Mouse (Mus musculus): ENCODE results near the gene Olfr1286. TPM values are rescaled to one million over a fixed set of nuclear protein-coding genes. Genes with fewer than 3 reads are reported as not detected.

Gene Olfr1286
- not detected for polyA plus RNA-seq (2014; fragmentation: Illumina TruSeq; extraction: RNeasy Lipid Tissue Mini Kit (QIAGEN cat#74804); ENCODE audit: low read depth, low replicate concordance)

GRCm38 (mm10) chr2:111422931-111423330 is at the start of gene Olfr1286:
Gene Olfr1286, minus strand, starts transcription at chr2:111423115.

GRCm38 (mm10) chr2:111448842-111449241 is 25.9 kb upstream of the Olfr1286 start, which contains the start of gene Olfr1287:
Gene Olfr1287, plus strand, starts transcription at chr2:111449142.

GRCm38 (mm10) chr2:111375222-111375621 is 47.7 kb downstream of the Olfr1286 start, which contains the start of gene Olfr1284:
Gene Olfr1284, plus strand, starts transcription at chr2:111375522.

Other genes starting within 250 kb of the Olfr1286 start
- not detected for gene 4930430A15Rik, start 193.5 kb downstream of the Olfr1286 start, polyA plus RNA-seq (2014; fragmentation: Illumina TruSeq; extraction: RNeasy Lipid Tissue Mini Kit (QIAGEN cat#74804); ENCODE audit: low read depth, low replicate concordance)
- not detected for gene Olfr1275, start 187.8 kb downstream of the Olfr1286 start, polyA plus RNA-seq (2014; fragmentation: Illumina TruSeq; extraction: RNeasy Lipid Tissue Mini Kit (QIAGEN cat#74804); ENCODE audit: low read depth, low replicate concordance)
- not detected for gene Olfr1276, start 168.6 kb downstream of the Olfr1286 start, polyA plus RNA-seq (2014; fragmentation: Illumina TruSeq; extraction: RNeasy Lipid Tissue Mini Kit (QIAGEN cat#74804); ENCODE audit: low read depth, low replicate concordance)
- not detected for gene Olfr1277, start 149.0 kb downstream of the Olfr1286 start, polyA plus RNA-seq (2014; fragmentation: Illumina TruSeq; extraction: RNeasy Lipid Tissue Mini Kit (QIAGEN cat#74804); ENCODE audit: low read depth, low replicate concordance)
- gene Olfr1278, start 133.0 kb downstream of the Olfr1286 start, polyA plus RNA-seq (2014; fragmentation: Illumina TruSeq; extraction: RNeasy Lipid Tissue Mini Kit (QIAGEN cat#74804); ENCODE audit: low read depth, low replicate concordance) = not detected
- gene Olfr1279, start 122.5 kb downstream of the Olfr1286 start, polyA plus RNA-seq (2014; fragmentation: Illumina TruSeq; extraction: RNeasy Lipid Tissue Mini Kit (QIAGEN cat#74804); ENCODE audit: low read depth, low replicate concordance) = not detected
- not detected for gene Olfr1280, start 109.1 kb downstream of the Olfr1286 start, polyA plus RNA-seq (2014; fragmentation: Illumina TruSeq; extraction: RNeasy Lipid Tissue Mini Kit (QIAGEN cat#74804); ENCODE audit: low read depth, low replicate concordance)
- gene Olfr1281, start 96.6 kb downstream of the Olfr1286 start, polyA plus RNA-seq (2014; fragmentation: Illumina TruSeq; extraction: RNeasy Lipid Tissue Mini Kit (QIAGEN cat#74804); ENCODE audit: low read depth, low replicate concordance) = not detected
- gene Olfr1282, start 87.0 kb downstream of the Olfr1286 start, polyA plus RNA-seq (2014; fragmentation: Illumina TruSeq; extraction: RNeasy Lipid Tissue Mini Kit (QIAGEN cat#74804); ENCODE audit: low read depth, low replicate concordance) = not detected
- gene Olfr1283, start 56.3 kb downstream of the Olfr1286 start, polyA plus RNA-seq (2014; fragmentation: Illumina TruSeq; extraction: RNeasy Lipid Tissue Mini Kit (QIAGEN cat#74804); ENCODE audit: low read depth, low replicate concordance) = not detected
- gene Olfr1284, start 47.6 kb downstream of the Olfr1286 start, polyA plus RNA-seq (2014; fragmentation: Illumina TruSeq; extraction: RNeasy Lipid Tissue Mini Kit (QIAGEN cat#74804); ENCODE audit: low read depth, low replicate concordance) = not detected
- gene Olfr1287, start 26.0 kb upstream of the Olfr1286 start, polyA plus RNA-seq (2014; fragmentation: Illumina TruSeq; extraction: RNeasy Lipid Tissue Mini Kit (QIAGEN cat#74804); ENCODE audit: low read depth, low replicate concordance) = not detected
- not detected for gene Olfr1288, start 51.0 kb upstream of the Olfr1286 start, polyA plus RNA-seq (2014; fragmentation: Illumina TruSeq; extraction: RNeasy Lipid Tissue Mini Kit (QIAGEN cat#74804); ENCODE audit: low read depth, low replicate concordance)
- gene Olfr1289, start 57.7 kb upstream of the Olfr1286 start, polyA plus RNA-seq (2014; fragmentation: Illumina TruSeq; extraction: RNeasy Lipid Tissue Mini Kit (QIAGEN cat#74804); ENCODE audit: low read depth, low replicate concordance) = not detected
- not detected for gene Olfr1290, start 70.7 kb upstream of the Olfr1286 start, polyA plus RNA-seq (2014; fragmentation: Illumina TruSeq; extraction: RNeasy Lipid Tissue Mini Kit (QIAGEN cat#74804); ENCODE audit: low read depth, low replicate concordance)
- not detected for gene Olfr1291-ps1, start 74.1 kb upstream of the Olfr1286 start, polyA plus RNA-seq (2014; fragmentation: Illumina TruSeq; extraction: RNeasy Lipid Tissue Mini Kit (QIAGEN cat#74804); ENCODE audit: low read depth, low replicate concordance)
- not detected for gene Olfr1293-ps, start 102.1 kb upstream of the Olfr1286 start, polyA plus RNA-seq (2014; fragmentation: Illumina TruSeq; extraction: RNeasy Lipid Tissue Mini Kit (QIAGEN cat#74804); ENCODE audit: low read depth, low replicate concordance)
- gene Olfr1294, start 117.2 kb upstream of the Olfr1286 start, polyA plus RNA-seq (2014; fragmentation: Illumina TruSeq; extraction: RNeasy Lipid Tissue Mini Kit (QIAGEN cat#74804); ENCODE audit: low read depth, low replicate concordance) = not detected
- not detected for gene Olfr1295, start 146.6 kb upstream of the Olfr1286 start, polyA plus RNA-seq (2014; fragmentation: Illumina TruSeq; extraction: RNeasy Lipid Tissue Mini Kit (QIAGEN cat#74804); ENCODE audit: low read depth, low replicate concordance)
- gene Olfr1297, start 203.4 kb upstream of the Olfr1286 start, polyA plus RNA-seq (2014; fragmentation: Illumina TruSeq; extraction: RNeasy Lipid Tissue Mini Kit (QIAGEN cat#74804); ENCODE audit: low read depth, low replicate concordance) = not detected
- not detected for gene Olfr1298, start 226.1 kb upstream of the Olfr1286 start, polyA plus RNA-seq (2014; fragmentation: Illumina TruSeq; extraction: RNeasy Lipid Tissue Mini Kit (QIAGEN cat#74804); ENCODE audit: low read depth, low replicate concordance)
- gene Olfr1299, start 238.3 kb upstream of the Olfr1286 start, polyA plus RNA-seq (2014; fragmentation: Illumina TruSeq; extraction: RNeasy Lipid Tissue Mini Kit (QIAGEN cat#74804); ENCODE audit: low read depth, low replicate concordance) = not detected

Data from kidney, adult 10 weeks (tissue).